Mouse (Mus musculus): ENCODE measurements around the gene Tmc2.

DNA sequence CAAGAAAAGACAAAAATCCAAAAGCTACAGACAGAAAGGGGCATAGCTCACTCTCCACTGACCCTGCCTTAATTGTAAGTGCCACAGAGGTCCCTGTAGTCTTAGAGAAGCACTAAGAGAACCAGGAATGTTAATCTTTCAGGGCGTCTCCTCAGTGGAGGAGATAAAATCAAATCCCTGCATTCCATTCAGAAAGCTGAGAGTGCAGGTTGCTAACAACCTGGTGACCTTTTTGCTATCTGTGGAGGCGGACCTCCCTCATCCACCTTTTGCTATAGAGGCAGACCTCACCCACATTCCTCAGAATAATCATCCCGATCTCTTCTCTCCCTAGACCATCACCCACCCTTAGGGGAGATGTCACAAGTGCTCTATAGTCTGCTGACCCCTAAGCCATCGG lies 94.1 kb downstream of the Tmc2 start:
- no peak for TF ChIP-seq POLR2A (IDR thresholded peaks at IDR 0.05; ENCODE audit: control insufficient read depth, extremely low read depth, insufficient read depth, low read length, poor library complexity)
- TF ChIP-seq CTCF (IDR thresholded peaks at IDR 0.05; ENCODE audit: borderline replicate concordance, control insufficient read depth, extremely low read depth, insufficient read depth, low read length, poor library complexity), result no peak

All from thymus, adult 2 months (tissue).